Mouse (Mus musculus) lung, adult 2 months (tissue): Measurements from ENCODE around the gene Ptgis.

Experiments
- CTCF ChIP-seq: fragments of 200-500 bp; IDR thresholded peaks from 2 replicates; pipeline ENCODE4 v1.5.1; 2011; ENCODE audit warnings: mild to moderate bottlenecking, low read length, control low read depth; ENCODE audit not compliant: insufficient read depth
- POLR2A ChIP-seq: fragments of 200-500 bp; IDR thresholded peaks from 2 replicates; pipeline ENCODE4 v1.6.1; 2011; ENCODE audit warnings: low read depth, mild to moderate bottlenecking, control low read depth, low read length, borderline replicate concordance; ENCODE audit errors: extremely low read depth

GRCm38 (mm10) chr2:167163134-167163533, 77.3 kb downstream of the Ptgis start:
- TF ChIP-seq POLR2A (no peak), CTCF (no peak)
